Mouse (Mus musculus): ENCODE results near the gene Traf3. TPM values are rescaled to one million over a fixed set of nuclear protein-coding genes. Genes with fewer than 3 reads are reported as not detected.

The Traf3 gene
- polyA plus RNA-seq, 1 experiment from 2014 or later: 22.8 TPM

- no peak for ATAC-seq (ENCODE audit: low FRiP score, low read depth)
- Histone ChIP-seq H3K36me3 (peaks cover 38% of the 10 kb centered on the region), H3K27ac (no peak overlapping the region), H3K9ac (no peak overlapping the region), H3K4me1 (no peaks in the 10 kb centered on the region), H3K27me3 (replicated peaks) (no peaks in the 10 kb centered on the region), H3K4me3 (no peak overlapping the region), H3K9me3 (no peaks in the 10 kb centered on the region), H3K4me2 (replicated peaks) (no peak overlapping the region)
- 84% methylated on average over 10 of the region's 10 CpGs for WGBS
These were observed 59.1 kb downstream of the Traf3 start for GRCm38 (mm10) chr12:111225197-111225780.

DNA sequence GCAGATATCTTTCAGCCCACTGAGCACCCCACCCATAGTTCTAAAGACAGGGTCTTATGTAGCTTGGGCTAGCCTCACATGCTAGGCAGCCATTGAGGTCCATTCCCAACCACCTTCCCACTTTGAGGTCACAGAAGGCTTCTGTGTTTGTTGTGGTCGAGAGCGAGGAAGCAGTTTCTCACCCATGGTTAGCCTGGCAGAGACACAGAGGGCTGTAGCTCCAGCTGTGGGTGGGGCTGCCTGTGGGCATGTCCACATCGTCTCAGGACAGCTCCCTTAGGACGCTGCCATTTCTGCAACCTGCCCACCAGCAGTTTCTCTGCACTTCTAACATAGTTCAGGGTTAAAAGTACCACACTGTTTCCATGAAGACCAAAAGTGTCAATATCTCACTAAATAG is 61.2 kb downstream of the Traf3 start:
- H3K9me3 ChIP-seq: no peaks in the 10 kb centered on the region
- 79% methylated on average over 4 of the region's 4 CpGs for WGBS
- ATAC-seq (ENCODE audit: low FRiP score, low read depth): no peak
- H3K4me1 ChIP-seq: no peaks in the 10 kb centered on the region
- H3K27ac ChIP-seq: no peak overlapping the region
- no peak overlapping the region for H3K4me2 ChIP-seq (replicated peaks)
- H3K36me3 ChIP-seq: peaks cover 20% of the 10 kb centered on the region
- H3K27me3 ChIP-seq (replicated peaks): no peaks in the 10 kb centered on the region
- no peak overlapping the region for H3K4me3 ChIP-seq
- no peak overlapping the region for H3K9ac ChIP-seq

- no peak for ATAC-seq (ENCODE audit: low FRiP score, low read depth)
- H3K9me3 ChIP-seq: no peaks in the 10 kb centered on the region
- H3K36me3 ChIP-seq: peaks cover 14% of the 10 kb centered on the region
- WGBS: 96% methylated on average over 5 of the region's 5 CpGs
- H3K4me3 ChIP-seq: no peak overlapping the region
- no peak overlapping the region for H3K4me2 ChIP-seq (replicated peaks)
- no peaks in the 10 kb centered on the region for H3K4me1 ChIP-seq
- H3K9ac ChIP-seq: no peak overlapping the region
- no peaks in the 10 kb centered on the region for H3K27me3 ChIP-seq (replicated peaks)
- H3K27ac ChIP-seq: no peak overlapping the region
These were observed 62.3 kb downstream of the Traf3 start for GRCm38 (mm10) chr12:111228488-111228887.

- Histone ChIP-seq H3K27ac (no peak overlapping the region), H3K9me3 (no peaks in the 10 kb centered on the region)
- WGBS: 96% methylated on average over 2 of the region's 2 CpGs
These were observed 64.6 kb downstream of the Traf3 start for GRCm38 (mm10) chr12:111230793-111231192.

GRCm38 (mm10) chr12:111233798-111234197 is 67.6 kb downstream of the Traf3 start:
- H3K27me3 ChIP-seq (replicated peaks): no peaks in the 10 kb centered on the region
- no peaks in the 10 kb centered on the region for H3K4me1 ChIP-seq
- ATAC-seq (ENCODE audit: low FRiP score, low read depth): no peak
- H3K9ac ChIP-seq: no peak overlapping the region
- no peaks in the 10 kb centered on the region for H3K9me3 ChIP-seq
- 90% methylated on average over 4 of the region's 4 CpGs for WGBS
- H3K4me3 ChIP-seq: no peak overlapping the region
- H3K4me2 ChIP-seq (replicated peaks): no peak overlapping the region
- no peak overlapping the region for H3K27ac ChIP-seq
- peaks cover 16% of the 10 kb centered on the region; the same call in 1 of the 2 replicates for H3K36me3 ChIP-seq

More at GRCm38 (mm10) chr12:111230793-111231192, 64.6 kb downstream of the Traf3 start:
- no peaks in the 10 kb centered on the region for H3K27me3 ChIP-seq (replicated peaks)
- H3K9ac ChIP-seq: no peak overlapping the region
- H3K4me2 ChIP-seq (replicated peaks): no peak overlapping the region
- H3K36me3 ChIP-seq: peaks cover 7% of the 10 kb centered on the region; the same call in 1 of the 2 replicates
- ATAC-seq (ENCODE audit: low FRiP score, low read depth): no peak
- H3K4me1 ChIP-seq: no peaks in the 10 kb centered on the region
- H3K4me3 ChIP-seq: no peak overlapping the region

DNA sequence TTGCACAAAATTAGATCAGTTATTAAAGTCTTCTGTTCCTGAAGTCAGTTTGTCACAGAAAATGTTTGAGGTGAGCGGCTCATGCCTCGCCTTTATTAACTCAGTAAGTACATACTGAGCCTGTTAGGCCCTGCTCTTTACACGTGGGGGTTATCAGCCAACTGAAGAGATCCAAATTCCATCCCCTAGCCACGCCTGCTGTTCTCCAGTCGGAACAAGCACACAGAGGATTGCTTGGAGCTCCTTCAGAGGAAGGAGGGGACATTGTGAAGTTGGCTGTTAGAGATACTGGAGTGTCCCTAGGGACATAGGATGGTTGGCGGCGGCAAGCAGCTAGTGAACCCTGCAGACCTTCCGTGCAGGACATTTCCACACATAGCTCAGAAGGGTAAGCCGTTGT is 68.2 kb downstream of the Traf3 start:
- H3K9me3 ChIP-seq: no peaks in the 10 kb centered on the region
- peaks cover 19% of the 10 kb centered on the region; the same call in 1 of the 2 replicates for H3K36me3 ChIP-seq
- 85% methylated on average over 9 of the region's 9 CpGs for WGBS
- H3K27ac ChIP-seq: no peak overlapping the region
- H3K4me2 ChIP-seq (replicated peaks): no peak overlapping the region
- no peaks in the 10 kb centered on the region for H3K27me3 ChIP-seq (replicated peaks)
- no peak for ATAC-seq (ENCODE audit: low FRiP score, low read depth)
- H3K4me1 ChIP-seq: no peaks in the 10 kb centered on the region
- H3K4me3 ChIP-seq: no peak overlapping the region
- no peak overlapping the region for H3K9ac ChIP-seq

- Histone ChIP-seq H3K9me3 (no peaks in the 10 kb centered on the region), H3K27me3 (replicated peaks) (no peaks in the 10 kb centered on the region), H3K36me3 (peaks cover 23% of the 10 kb centered on the region; the same call in 1 of the 2 replicates), H3K4me3 (no peak overlapping the region), H3K4me2 (replicated peaks) (no peak overlapping the region), H3K27ac (no peak overlapping the region), H3K4me1 (no peaks in the 10 kb centered on the region), H3K9ac (no peak overlapping the region)
- no peak for ATAC-seq (ENCODE audit: low FRiP score, low read depth)
- 91% methylated on average over 6 of the region's 6 CpGs for WGBS
These were observed 69.5 kb downstream of the Traf3 start for GRCm38 (mm10) chr12:111235631-111236030.

DNA sequence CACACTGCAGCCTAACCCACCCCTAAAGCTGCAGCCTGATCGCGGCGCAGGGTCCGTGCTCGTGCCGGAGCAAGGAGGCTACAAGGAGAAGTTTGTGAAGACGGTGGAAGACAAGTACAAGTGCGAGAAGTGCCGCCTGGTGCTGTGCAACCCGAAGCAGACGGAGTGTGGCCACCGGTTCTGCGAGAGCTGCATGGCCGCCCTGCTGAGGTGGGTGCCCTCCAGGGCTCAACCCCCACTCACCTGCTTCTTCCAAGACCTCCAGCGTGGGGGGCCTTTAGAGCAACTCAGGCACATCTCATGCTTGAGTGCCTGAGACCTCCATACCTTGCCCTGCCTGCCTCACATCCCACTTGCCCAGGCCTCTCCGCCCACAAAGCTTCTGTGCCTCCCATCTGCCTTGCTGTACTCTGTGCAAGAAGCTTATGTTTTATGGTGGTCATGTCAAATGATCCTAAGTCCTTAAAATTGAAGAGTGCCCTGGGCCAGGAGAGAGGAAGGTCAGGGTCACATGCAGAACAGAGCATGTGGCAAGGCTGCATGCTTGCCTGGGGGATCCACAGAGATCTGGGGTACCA is 71.5 kb downstream of the Traf3 start:
- no peak overlapping the region for H3K4me3 ChIP-seq
- no peaks in the 10 kb centered on the region for H3K4me1 ChIP-seq
- H3K9me3 ChIP-seq: no peaks in the 10 kb centered on the region
- no peak overlapping the region for H3K4me2 ChIP-seq (replicated peaks)
- no peak overlapping the region for H3K27ac ChIP-seq
- H3K9ac ChIP-seq: no peak overlapping the region
- H3K36me3 ChIP-seq: peaks cover 30% of the 10 kb centered on the region
- WGBS: 96% methylated on average over 16 of the region's 16 CpGs
- no peak for ATAC-seq (ENCODE audit: low FRiP score, low read depth)
- H3K27me3 ChIP-seq (replicated peaks): no peaks in the 10 kb centered on the region

- ATAC-seq (ENCODE audit: low FRiP score, low read depth): no peak
- 93% methylated on average over 5 of the region's 5 CpGs for WGBS
- peaks cover 37% of the 10 kb centered on the region for H3K36me3 ChIP-seq
These were observed 72.2 kb downstream of the Traf3 start for GRCm38 (mm10) chr12:111238345-111238744.

GRCm38 (mm10) chr12:111238778-111239177 is 72.6 kb downstream of the Traf3 start:
- Histone ChIP-seq H3K9ac (no peak overlapping the region), H3K27ac (no peak overlapping the region), H3K4me3 (no peak overlapping the region), H3K36me3 (peaks cover 41% of the 10 kb centered on the region), H3K27me3 (replicated peaks) (no peaks in the 10 kb centered on the region), H3K4me2 (replicated peaks) (no peak overlapping the region), H3K4me1 (no peaks in the 10 kb centered on the region), H3K9me3 (no peaks in the 10 kb centered on the region)
- ATAC-seq (ENCODE audit: low FRiP score, low read depth): no peak
- 59% methylated on average over 4 of the region's 4 CpGs for WGBS

More at GRCm38 (mm10) chr12:111238345-111238744, 72.2 kb downstream of the Traf3 start:
- Histone ChIP-seq H3K27ac (no peak overlapping the region), H3K4me2 (replicated peaks) (no peak overlapping the region), H3K4me3 (no peak overlapping the region), H3K27me3 (replicated peaks) (no peaks in the 10 kb centered on the region), H3K9ac (no peak overlapping the region), H3K4me1 (no peaks in the 10 kb centered on the region), H3K9me3 (no peaks in the 10 kb centered on the region)

GRCm38 (mm10) chr12:111239930-111240329 is 73.8 kb downstream of the Traf3 start:
- Histone ChIP-seq H3K27me3 (replicated peaks) (no peaks in the 10 kb centered on the region), H3K9ac (no peak overlapping the region), H3K27ac (no peak overlapping the region), H3K4me2 (replicated peaks) (no peak overlapping the region), H3K9me3 (no peaks in the 10 kb centered on the region), H3K4me1 (no peaks in the 10 kb centered on the region), H3K36me3 (peaks cover 47% of the 10 kb centered on the region), H3K4me3 (no peak overlapping the region)
- WGBS: 87% methylated on average over 10 of the region's 10 CpGs
- ATAC-seq (ENCODE audit: low FRiP score, low read depth): no peak

GRCm38 (mm10) chr12:111241916-111242315 is 75.7 kb downstream of the Traf3 start:
- ATAC-seq (ENCODE audit: low FRiP score, low read depth): no peak
- H3K4me1 ChIP-seq: no peaks in the 10 kb centered on the region
- 95% methylated on average over 6 of the region's 6 CpGs for WGBS
- no peak overlapping the region for H3K9ac ChIP-seq
- no peaks in the 10 kb centered on the region for H3K27me3 ChIP-seq (replicated peaks)
- H3K4me3 ChIP-seq: no peak overlapping the region
- H3K36me3 ChIP-seq: peaks cover 54% of the 10 kb centered on the region
- H3K9me3 ChIP-seq: no peaks in the 10 kb centered on the region
- no peak overlapping the region for H3K4me2 ChIP-seq (replicated peaks)
- no peak overlapping the region for H3K27ac ChIP-seq

DNA sequence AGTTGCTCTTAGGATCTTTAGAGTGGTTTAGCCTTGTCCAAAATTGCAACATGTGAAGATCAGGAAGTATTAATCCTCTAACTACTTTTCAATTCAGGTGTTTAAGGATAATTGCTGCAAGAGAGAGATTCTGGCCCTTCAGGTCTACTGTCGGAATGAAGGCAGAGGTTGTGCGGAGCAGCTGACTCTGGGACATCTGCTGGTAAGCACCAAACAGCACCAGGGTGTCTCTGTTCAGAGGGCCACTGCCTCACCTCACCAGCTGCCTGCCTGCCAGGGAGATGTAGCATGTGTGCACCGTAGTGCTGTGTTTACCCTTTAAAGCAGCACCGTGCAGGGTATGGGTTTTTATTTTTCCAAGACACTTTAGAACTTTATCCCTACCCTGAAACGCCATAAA is 76.2 kb downstream of the Traf3 start:
- Histone ChIP-seq H3K4me2 (replicated peaks) (no peak overlapping the region), H3K9me3 (no peaks in the 10 kb centered on the region), H3K36me3 (peaks cover 58% of the 10 kb centered on the region), H3K4me1 (no peaks in the 10 kb centered on the region), H3K9ac (no peak overlapping the region), H3K27me3 (replicated peaks) (no peaks in the 10 kb centered on the region), H3K4me3 (no peak overlapping the region), H3K27ac (no peak overlapping the region)
- whole genome bisulfite sequencing: 93% methylated on average over 5 of the region's 5 CpGs
- ATAC-seq (ENCODE audit: low FRiP score, low read depth): no peak

All from neural tube, embryonic 12.5 days (tissue).